Mouse (Mus musculus): ENCODE results near the gene Itga5. TPM values are rescaled to one million over a fixed set of nuclear protein-coding genes. Genes with fewer than 3 reads are reported as not detected.
"Not testable (repeated sequence)": the region's sequence is repeated elsewhere in the genome, so short reads cannot be mapped to it uniquely, and the experiment has no call there.

Itga5 gene
- 10 to 100 TPM; 65.8 to 68.1 TPM for total RNA-seq (2021)
- long read RNA-seq, experiment 1, full-length matches to known transcripts: 45 of 151 reads
- long read RNA-seq, experiment 1, partial matches to known transcripts: 84 of 151 reads
- long read RNA-seq, experiment 1, other reads (novel, unspliced or antisense): 22 of 151 reads
- long read RNA-seq, experiment 2, full-length matches to known transcripts: 71 of 182 reads
- long read RNA-seq, experiment 2, partial matches to known transcripts: 89 of 182 reads
- long read RNA-seq, experiment 2, other reads (novel, unspliced or antisense): 22 of 182 reads

DNA sequence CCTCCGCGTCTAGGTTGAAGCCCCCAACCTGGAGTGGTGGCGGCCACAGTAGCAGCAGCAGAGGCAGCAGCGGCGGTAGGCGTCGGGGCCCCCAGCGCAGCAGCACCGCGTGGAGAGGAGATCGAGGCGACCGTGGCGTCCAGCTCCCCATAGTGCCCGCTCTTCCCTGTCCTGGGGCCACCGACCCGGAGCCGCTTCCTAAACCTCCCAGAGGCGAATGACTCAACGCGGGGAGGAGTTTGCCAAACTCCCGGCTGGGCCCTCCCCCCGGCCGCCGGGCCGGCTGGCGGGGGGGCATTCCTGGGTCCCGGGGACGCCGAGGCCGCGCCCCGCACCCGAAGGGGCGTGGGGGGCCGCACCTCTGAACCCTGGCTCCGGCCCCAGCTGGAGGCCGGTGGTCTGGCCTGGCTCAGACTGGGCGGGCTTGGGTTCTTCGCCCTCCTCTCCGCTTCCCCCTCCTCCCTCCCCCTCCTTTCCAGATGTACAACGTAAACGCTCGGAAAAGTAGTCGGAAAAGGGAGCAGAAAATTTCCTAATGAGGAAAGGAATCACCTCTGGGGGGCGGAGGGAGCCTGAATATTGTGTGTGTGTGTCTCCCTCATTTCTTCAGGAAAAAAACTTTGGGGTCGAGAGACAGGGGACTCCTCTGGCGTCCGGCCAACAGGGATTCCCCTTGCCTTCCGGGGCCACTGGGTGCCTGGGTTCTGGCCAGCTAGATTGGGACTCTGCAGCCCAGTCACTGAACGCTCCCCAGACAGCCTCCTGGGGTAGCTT, at the start of gene Itga5:
Gene Itga5, minus strand, starts transcription at position 388 of the 774 bp plus-strand sequence.
- peak; percentile 63 to 80 for DNase-seq (ENCODE audit: low spot score in 2 of 2)

DNA sequence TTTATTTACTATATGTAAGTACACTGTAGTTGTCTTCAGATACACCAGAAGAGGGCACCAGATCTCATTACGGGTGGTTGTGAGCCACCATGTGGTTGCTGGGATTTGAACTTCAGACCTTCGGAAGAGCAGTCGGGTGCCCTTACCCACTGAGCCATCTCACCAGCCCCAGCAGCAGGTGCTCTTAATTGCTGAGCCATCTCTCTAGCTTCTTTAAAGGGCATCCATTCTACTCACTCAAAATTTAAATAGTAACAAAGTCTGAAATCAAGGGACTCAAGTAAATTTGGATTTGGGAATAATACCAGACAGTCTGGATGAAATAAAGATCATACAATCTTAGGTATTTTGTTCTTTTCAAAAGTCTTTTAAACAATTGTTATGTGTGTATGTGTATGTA, 39.0 kb upstream of the Itga5 start:
- DNase-seq (ENCODE audit: low spot score in 2 of 2): not testable (repeated sequence)

DNA sequence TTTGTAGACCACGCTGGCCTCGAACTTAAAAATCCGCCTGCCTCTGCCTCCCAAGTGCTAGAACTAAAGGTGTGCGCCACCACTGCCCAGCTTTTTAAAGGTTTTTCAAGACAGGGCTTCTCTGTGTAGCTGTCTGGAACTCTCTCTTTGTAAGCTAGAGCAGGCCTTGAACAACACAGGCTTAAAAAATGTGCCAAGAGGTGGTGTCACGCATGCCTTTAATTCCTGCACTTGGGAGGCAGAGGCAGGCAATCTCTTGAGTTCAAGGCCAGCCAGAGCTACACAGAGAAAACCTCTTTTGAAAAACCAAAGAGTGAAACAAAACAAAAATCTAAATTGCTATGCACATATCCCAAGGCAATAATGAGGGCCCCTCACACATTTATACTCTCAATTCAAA, 34.8 kb upstream of the Itga5 start:
- DNase-seq (ENCODE audit: low spot score in 2 of 2): no peak

DNA sequence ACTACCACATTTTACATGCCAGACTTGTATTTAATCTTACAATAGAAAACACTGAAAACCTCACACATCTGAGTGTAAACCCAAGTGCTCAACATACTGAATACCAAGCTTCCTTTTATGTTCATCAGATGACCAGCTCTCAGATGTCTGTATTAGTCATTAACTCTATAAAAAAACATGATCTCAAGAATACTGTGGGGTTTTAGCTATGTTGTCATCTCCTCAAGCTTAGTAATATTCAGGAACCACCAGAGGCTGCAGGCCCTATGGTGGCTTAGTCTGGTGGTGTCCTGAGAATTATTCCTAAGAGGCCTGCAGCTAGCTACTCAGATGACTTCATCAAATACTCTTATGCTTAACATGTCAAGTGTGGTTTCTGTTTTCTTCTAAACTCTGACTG, 27.0 kb upstream of the Itga5 start:
- DNase-seq (ENCODE audit: low spot score in 2 of 2): no peak

DNA sequence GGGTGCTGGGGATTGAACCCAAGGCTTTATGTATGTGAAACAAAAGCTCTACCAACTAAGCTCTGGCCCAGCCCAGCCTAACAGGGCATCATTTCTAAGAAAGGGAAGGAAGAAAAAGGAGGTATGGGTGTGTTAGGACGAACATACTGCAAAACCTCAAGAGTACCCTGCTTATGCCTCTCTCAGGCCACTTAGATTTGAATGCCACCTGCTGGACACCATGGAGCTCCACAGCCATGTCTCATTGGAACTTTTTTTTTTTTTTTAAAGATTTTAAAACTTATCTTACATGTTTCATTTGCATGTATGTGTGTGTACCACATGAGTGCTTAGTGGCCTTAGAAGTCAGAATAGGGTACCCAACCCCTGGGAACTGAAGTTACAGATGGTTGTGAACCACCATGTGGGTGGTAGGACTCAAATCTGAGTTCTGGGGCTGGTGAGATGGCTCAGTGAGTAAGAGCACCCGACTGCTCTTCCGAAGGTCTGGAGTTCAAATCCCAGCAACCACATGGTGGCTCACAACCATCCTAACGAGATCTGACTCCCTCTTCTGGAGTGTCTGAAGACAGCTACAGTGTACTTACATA, 22.1 kb upstream of the Itga5 start:
- DNase-seq (ENCODE audit: low spot score in 2 of 2): no peak

DNA sequence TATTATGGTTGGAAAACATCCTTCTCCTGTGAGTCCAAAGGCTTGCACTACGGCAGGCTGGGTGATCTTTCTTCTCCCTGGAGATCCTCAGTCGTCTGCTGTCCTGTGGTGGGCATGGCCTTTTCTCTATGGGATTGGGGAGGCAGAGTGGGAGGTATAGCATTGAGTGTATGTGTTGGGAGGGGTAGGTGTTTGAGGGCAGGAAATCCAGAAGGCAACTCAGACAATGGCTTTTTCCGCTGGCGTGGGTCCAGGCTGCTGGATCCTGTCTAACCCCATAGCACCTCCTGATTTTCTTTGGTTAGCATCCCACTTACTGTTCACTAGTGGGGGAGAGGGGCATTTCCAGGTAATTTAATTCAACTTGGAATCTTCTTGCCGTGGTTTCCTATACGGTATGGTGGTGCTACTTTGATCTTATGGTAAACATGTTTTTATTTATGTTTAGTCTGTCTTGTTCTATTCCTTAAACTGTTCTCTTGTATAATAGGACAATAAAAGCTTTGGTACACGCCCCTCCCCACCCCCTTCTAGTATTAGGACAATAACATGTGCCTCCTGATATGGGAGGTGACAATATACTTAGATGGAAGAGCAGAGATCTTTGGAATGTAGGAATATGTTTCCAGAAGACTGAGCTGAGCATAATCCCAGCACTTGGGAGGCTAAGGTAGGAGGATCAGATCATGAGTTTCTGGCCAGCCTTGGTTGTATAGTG, 17.4 kb upstream of the Itga5 start:
- peak in 1 of 2 experiments; percentile 45 for DNase-seq (ENCODE audit: low spot score in 2 of 2)

DNA sequence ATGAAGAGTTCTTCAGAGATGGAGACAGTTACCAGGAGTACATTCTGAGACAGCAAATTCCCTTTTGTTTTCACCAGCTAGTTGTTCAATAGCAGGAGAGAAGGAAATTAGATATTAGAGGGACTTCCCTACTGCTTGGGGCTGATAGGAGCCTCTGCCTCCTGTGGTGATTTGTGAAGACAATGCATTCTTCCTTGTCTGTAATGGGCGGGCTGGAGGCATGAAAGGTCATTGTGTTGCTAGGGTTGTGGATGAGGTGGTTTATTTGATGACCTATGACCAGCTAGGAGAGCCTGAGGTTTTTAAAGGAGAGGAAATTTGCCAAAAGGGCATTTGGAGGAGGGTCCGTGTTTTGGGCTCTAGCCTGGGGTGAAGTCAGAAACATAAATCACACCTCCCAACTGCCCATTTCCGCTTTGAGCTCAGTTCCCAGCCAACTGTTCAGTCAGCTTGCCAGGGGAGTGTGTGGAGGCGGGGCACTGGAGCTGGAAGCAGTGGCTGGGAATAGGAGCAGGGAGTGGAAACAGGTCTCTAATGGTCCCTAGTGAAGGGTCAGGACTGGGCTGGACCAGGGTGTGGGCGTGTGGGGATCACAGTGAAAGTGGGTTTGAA, 16.3 kb upstream of the Itga5 start:
- DNase-seq (ENCODE audit: low spot score in 2 of 2): peak in 1 of 2 experiments; percentile 47

DNA sequence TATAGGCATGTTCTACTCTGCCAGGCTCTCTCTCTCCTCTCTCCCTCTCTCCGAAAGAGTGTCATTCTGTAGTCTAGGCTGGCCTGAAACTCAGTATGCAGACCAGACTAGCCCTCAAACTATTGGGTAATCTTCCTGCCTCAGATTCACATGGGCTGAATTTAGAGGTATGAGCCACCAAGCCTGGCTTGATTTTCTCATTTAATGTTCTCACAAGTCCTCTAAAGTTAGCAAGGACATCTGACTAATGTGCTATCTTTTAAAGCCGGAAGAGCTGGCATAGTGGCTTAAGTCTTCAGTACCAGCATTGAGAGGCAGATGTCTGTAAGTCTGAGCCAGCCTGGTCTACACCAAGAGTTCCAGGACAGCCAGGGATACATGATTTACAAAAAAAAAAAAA, 15.5 kb upstream of the Itga5 start:
- no peak for DNase-seq (ENCODE audit: low spot score in 2 of 2)

DNA sequence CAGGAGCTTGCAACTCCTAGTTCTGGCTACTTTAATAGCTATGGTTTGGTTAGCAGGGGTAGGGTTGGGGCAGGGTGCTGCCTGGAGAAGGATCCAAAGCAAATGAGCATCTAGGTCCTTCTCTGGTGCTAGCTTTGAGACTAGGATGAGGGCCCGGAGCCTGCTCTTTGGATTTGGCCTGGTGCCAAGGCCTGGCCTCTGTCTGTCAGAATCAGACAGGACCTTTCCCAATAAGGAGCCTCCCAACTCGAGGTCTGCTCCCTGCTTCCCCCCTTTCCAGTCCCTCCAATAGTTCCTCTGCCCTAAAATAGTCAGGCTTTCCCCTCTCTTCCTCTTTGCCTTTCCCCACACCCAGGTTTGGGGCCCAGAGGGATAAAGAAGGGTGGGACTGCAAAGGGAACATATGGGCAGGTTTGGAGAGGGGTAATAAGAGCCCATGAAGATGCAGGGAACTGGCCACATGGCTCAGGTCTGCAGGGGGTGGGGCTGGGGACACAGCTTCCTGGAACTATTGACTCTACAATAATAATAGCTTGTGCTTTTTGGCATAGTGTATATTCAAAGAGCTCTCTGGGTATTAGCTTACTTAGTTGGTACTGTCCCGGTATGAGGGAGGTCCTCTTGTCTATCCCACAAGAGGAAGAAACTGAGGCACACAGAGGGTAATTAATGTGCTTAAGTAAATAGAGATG, 12.2 kb upstream of the Itga5 start:
- no peak for DNase-seq (ENCODE audit: low spot score in 2 of 2)

DNA sequence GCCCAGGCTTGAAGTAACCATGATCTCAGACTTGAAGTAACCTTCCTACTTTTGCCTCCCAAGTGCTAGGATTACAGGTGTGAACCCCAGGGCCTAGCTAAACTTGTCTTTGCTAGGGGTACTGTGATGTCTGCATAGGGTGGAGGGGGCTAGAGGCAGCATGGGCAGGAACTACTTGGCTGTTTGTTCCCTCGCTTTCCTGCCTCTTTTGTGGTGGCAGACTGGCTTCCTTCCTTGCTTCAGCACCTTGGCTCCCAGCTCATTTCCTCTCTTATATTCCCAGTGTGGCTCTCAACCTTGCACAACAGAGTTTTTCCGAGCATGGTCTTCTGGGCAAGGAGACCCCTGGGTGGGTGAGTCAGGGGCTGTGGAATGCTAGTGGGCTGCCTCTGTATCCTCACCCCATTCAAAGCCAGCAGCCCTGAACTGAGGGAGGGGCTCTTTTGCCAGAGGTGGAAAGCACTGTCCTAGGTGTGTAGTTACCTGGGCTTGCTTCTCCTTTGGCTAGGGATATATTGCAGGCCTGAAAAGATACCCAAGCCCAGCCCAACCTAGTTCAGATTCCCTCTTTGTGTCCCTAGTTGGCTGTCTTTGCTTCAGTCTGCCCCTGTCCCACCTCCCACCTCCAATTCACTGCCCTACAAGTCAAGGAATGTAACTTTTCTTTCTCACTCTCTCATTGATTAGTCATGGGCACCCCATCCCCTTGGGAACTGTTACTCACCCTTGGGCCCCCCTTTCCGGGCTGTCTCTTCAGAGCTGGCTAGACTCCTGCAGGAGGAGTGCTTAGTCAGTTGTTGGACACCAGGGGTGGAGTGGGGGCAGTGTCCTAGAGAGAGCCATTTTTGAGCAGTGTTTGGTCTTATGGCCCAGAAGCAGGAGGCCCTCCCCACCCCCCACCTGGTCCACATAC, 11.4 kb upstream of the Itga5 start:
- no peak for DNase-seq (ENCODE audit: low spot score in 2 of 2)

DNA sequence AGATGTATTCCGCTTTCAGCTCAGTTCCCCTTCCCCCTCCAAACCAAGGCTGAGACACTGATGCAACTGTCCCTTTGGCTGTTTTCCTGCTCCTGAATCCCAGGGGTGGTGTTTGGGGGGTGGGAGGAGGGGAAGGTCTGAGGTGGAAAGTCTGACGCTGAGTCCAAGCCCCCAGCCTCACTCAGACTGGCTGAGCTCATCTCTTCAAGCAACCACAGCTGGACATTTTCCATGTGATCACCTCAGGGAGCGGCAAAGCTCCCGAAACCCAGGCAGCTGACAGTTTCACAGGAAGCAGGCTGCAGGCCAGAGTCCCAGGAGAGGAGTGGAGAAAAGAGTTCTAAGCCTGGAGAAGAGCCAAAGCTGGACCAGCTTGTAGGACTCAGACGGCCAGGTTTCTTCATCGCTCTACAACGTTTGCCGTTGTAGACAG, 10.3 kb upstream of the Itga5 start:
- no peak for DNase-seq (ENCODE audit: low spot score in 2 of 2)

DNA sequence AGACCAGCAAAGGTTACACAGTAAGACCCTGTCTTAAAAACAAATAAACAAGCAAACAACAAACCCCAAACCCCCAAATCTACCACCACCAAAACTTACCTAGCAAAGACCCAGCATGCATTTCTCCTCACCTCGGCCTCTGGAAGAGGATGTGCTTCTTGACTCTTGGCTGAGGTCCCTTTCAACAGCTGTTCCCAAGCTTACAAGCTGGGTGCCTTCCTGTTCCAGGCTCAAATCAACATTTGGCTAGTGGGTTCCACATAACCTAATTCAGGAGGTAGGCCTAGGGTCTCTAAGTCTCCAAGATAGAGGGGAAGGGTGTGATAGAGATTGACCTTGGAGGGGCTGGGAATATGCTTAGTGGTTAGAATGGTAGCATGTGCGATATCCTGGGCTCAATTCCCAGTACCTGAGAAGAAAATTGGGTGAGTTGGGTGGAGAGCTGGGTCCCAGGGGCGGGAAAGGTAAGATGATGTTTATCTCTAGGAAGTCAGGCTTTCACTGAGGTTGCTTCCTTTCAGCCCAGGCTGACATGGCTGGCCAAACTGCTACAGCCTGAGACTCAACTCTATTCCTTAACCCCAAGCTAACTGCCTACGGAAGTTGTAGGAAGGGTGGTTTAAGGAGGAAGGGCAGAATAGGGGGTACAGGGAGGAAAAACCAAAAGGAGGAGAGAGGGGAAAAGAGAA, 8.7 kb upstream of the Itga5 start:
- DNase-seq (ENCODE audit: low spot score in 2 of 2): no peak

DNA sequence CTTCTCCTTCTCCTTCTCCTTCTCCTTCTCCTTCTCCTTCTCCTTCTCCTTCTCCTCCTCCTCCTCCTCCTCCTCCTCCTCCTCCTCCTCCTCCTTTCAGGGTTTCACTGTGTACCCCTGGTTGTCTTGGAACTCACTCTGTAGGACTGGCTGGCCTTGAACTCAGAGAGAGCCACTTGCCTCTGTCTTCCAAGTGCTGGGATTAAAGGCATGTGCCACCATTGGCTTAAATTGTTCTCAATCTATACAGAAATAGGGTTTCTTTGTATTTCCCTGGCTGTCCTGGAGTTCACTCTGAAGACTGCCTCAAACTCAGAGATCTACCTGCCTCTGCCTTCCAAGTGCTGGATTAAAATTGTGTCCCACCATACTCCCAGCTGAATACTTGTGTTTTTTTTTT, 5.9 kb upstream of the Itga5 start:
- DNase-seq (ENCODE audit: low spot score in 2 of 2): no peak

DNA sequence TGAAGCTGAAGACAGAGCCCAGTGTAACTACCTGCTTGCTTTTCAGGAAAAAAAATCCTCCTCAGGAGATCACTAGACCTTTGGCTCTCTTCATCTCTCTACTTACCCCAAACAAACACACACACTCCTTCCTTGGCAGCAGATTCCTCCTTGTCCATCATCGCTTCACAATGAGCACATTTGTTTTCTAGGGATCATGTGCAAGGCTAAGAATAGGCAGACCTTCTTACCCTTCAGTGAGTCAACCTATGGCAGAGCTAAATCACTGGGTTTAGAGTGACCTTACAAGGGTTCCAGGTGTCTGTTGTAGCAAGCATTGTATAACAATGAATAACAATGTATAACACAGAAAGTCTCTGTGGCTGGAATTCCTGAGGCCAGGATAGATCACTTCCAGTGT, 5.2 kb upstream of the Itga5 start:
- DNase-seq (ENCODE audit: low spot score in 2 of 2): no peak

DNA sequence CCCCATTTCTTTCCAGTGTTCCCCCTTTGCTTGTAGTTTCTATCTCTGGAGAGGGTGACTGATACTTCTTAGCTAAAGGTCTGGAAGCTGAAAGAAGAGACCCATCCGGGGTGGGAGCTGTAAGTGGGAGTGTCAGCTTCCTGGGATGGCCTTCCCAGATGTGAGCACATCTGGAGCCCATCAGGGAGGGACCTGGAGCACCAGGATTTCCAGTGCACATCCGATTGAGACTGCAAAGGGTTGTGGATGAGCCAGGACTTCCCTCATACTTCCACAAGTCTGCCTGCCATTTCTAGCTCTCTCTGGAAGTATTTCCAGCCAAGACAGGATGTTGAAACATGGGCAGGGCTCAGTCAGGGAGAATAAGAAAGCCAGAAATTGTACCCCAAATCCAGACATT, 4.6 kb upstream of the Itga5 start:
- peak in 1 of 2 experiments; percentile 44 for DNase-seq (ENCODE audit: low spot score in 2 of 2)

DNA sequence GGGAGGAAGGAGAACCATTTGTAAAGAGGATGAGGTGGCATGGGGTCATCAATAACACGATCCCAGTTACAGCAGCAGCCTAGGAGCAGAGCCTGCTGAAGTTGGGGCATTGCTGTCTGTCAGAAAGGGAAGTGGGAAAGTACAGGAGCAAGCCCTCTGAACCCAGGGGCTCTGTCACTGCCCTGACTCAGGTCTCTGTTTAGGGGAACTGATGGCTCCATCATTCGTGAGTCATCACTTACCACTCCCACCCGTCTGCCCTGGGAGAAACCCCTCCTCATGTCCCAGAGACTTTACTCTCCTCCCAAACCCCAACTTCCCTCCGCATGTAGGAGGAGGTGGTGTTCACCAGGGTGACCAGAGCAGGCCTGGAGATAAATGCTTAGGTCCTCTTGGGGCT, 3.9 kb upstream of the Itga5 start:
- DNase-seq (ENCODE audit: low spot score in 2 of 2): no peak

DNA sequence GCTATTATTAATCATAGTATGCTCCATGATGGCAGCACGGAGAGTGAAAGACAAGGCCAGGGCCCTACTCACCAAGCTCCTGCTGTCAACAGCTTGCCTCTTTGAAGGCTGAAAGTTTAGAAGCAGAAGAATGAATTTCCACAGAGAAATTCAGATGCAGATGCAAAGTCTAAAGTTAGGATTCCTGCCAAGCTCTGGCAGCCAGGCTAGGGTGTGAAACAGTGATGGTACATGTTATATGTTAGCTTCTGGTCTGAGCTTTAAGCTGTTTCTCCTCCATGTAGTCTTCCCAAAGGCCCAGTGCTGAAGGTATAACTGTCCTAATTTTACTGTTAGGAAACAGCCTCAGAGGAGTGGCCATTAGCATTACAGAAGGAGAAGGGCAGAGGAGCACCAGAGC, 2.6 kb upstream of the Itga5 start:
- no peak for DNase-seq (ENCODE audit: low spot score in 2 of 2)

DNA sequence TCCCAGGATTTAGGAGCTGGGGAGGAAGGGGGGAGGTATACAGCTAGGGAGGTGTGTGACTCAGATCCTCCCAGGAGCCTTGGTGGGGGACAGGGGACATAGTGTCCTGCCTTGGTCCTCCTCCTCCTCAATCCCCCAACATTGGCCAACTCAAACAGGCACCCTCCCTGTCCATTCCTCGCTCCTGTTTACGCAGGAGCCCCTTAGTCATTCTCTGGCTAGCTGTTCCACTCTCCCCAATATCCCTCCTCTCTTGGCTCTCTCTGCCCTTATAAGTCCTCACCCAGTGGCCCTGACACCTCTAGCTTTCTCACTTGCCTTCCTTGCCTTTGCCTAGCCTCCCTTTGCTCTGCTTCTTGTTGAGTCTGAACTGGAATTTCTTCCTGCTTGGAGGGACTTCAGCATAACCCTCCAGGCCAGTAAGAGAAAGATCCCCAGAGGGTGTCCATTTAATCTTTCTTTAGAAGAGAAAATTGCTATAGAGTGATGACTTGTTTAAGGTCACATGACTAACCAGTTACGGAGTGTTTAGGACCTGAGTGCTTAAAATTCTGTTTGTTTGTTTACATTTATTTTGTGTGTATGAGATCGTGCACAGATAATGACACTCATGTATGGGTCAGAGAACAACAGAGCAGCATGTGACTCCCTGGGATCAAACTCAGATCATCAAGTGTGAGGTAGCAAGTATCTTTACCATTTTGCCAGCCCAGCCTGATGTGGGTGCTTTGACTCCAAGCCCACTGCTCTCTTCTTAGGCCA, 1.8 kb upstream of the Itga5 start:
- DNase-seq (ENCODE audit: low spot score in 2 of 2): no peak
